Mouse (Mus musculus) brain, adult 10 weeks (tissue): ENCODE measurements around the gene Mag. TPM values are rescaled to one million over a fixed set of nuclear protein-coding genes. Genes with fewer than 3 reads are reported as not detected.

ENCODE experiments used
- polyA plus RNA-seq: library from polyadenylated mRNA; stranded (reverse); fragments of 350-450 nt; fragmentation: Illumina TruSeq; extraction: RNeasy Lipid Tissue Mini Kit (QIAGEN cat#74804); gene quantifications from one replicate; pipeline ENCODE4 v1.2.3, GENCODE M21; 2015; ENCODE audit warnings: low read depth, low replicate concordance

Gene Mag
- polyA plus RNA-seq = 324 TPM

GRCm38 (mm10) chr7:30914732-30915131 lies at the start of gene Mag:
TSS of gene Mag (minus strand) at chr7:30914873.

GRCm38 (mm10) chr7:30956756-30957366 lies 42.2 kb upstream of the Mag start, which contains the start of gene Usf2:
TSS of gene Usf2 (minus strand) at chr7:30956803.

GRCm38 (mm10) chr7:30943909-30944635 lies 29.4 kb upstream of the Mag start, which contains the start of gene Hamp:
TSS of gene Hamp (minus strand) at chr7:30944032.

GRCm38 (mm10) chr7:30924581-30924980 lies 9.9 kb upstream of the Mag start, which contains the start of gene Hamp2:
TSS of gene Hamp2 (minus strand) at chr7:30924681.

DNA sequence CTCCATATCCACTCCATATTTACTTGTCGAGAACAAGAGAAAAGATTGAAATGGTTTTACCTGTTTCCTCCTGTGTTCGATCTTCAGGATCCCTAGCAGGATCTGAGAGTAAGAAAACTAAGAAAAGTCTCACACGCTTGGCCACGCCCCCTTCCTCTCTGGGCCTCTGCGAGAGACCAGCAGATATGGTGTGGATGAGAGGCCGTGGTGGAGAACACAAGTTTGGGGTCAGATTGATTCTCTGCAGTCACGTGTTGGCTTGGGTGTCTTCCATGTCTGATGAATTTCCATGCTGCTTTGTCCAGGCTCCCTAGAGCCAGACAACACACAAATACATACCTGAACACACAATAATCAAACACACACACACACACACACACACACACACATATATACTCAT lies 34.5 kb downstream of the Mag start, which contains the start of gene Cd22:
Cd22 (minus strand) TSS at position 167 of the 400 bp plus-strand sequence.

DNA sequence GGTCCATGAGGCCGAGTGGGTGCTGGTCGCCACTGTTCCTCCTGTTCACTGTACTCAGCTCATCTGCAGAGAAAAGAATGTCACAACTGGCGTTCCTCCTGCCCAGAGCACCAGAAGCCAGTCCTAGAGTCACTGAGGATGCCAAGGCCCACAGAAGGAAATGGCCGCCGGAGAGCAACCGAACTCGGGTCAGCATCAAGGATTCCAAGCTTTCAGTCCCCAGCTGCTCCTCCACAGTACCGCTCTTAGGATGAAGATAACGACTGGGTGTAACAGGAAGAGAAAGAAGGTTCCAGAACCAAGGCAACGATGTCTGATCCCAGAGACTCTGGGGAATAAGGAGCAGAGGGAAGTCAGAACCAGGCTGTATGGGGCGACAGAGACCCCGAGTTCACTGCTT lies 53.2 kb downstream of the Mag start, which contains the start of gene Ffar1:
Ffar1 (minus strand) TSS at position 101 of the 400 bp plus-strand sequence.

DNA sequence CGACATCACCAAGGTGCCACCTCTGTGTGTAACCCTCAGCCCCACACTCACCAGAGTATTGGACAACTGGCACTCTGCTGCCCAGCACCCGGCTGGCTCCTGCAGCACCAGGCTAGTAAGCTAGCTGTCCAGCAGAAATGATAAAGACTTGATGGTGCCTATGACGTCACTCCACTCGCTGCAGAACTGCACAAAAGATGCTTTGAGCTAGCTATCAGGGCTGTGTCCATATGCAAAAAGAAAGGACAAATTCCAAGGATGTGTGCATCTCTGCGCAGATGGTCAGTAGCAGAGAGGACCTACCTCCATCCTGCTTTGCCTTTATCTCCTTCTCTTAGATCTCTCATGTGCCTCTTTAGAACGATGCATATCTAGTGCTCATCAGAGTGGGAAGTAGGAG lies 58.6 kb downstream of the Mag start, which contains the start of gene Ffar3:
Ffar3 (minus strand) TSS at position 101 of the 400 bp plus-strand sequence.

Other genes starting within 250 kb of the Mag start
- gene Haus5, start 249.9 kb downstream of the Mag start, polyA plus RNA-seq = 6.4 TPM
- not detected for gene Pmis2, start 243.3 kb downstream of the Mag start, polyA plus RNA-seq
- not detected for gene 2200002J24Rik, start 215.9 kb downstream of the Mag start, polyA plus RNA-seq
- 0.59 TPM for gene Atp4a, start 202.7 kb downstream of the Mag start, polyA plus RNA-seq
- 184 TPM for gene Tmem147, start 185.3 kb downstream of the Mag start, polyA plus RNA-seq
- gene Gapdhs, start 171.2 kb downstream of the Mag start, polyA plus RNA-seq = not detected
- gene Sbsn, start 163.4 kb downstream of the Mag start, polyA plus RNA-seq = 6.5 TPM
- 14.4 TPM for gene Dmkn, start 151.1 kb downstream of the Mag start, polyA plus RNA-seq
- not detected for gene Krtdap, start 127.0 kb downstream of the Mag start, polyA plus RNA-seq
- gene Ffar2, start 91.1 kb downstream of the Mag start, polyA plus RNA-seq = not detected
- not detected for gene Ffar3, start 58.7 kb downstream of the Mag start, polyA plus RNA-seq
- gene Ffar1, start 53.3 kb downstream of the Mag start, polyA plus RNA-seq = not detected
- gene Cd22, start 34.5 kb downstream of the Mag start, polyA plus RNA-seq = 0.55 TPM
- gene Hamp2, start 9.8 kb upstream of the Mag start, polyA plus RNA-seq = not detected
- not detected for gene Hamp, start 29.2 kb upstream of the Mag start, polyA plus RNA-seq
- 193 TPM for gene Usf2, start 41.9 kb upstream of the Mag start, polyA plus RNA-seq
- 8.0 TPM for gene Lsr, start 58.6 kb upstream of the Mag start, polyA plus RNA-seq
- not detected for gene Fam187b, start 58.9 kb upstream of the Mag start, polyA plus RNA-seq
- gene Fxyd5, start 127.6 kb upstream of the Mag start, polyA plus RNA-seq = 51.2 TPM
- gene Fxyd7, start 136.6 kb upstream of the Mag start, polyA plus RNA-seq = 169 TPM
- gene Fxyd1, start 142.3 kb upstream of the Mag start, polyA plus RNA-seq = 148 TPM
- 27.6 TPM for gene Lgi4, start 144.5 kb upstream of the Mag start, polyA plus RNA-seq
- gene Fxyd3, start 161.8 kb upstream of the Mag start, polyA plus RNA-seq = not detected
- gene Hpn, start 200.4 kb upstream of the Mag start, polyA plus RNA-seq = 2.6 TPM
- 542 TPM for gene Scn1b, start 212.1 kb upstream of the Mag start, polyA plus RNA-seq
- gene Gramd1a, start 241.0 kb upstream of the Mag start, polyA plus RNA-seq = 112 TPM